Mouse (Mus musculus): ENCODE measurements around the gene Nfix.

GRCm38 (mm10) chr8:84737608-84738007, 62.5 kb downstream of the Nfix start:
- 0 out of 2 replicates have a peak, but pooled peaks have one; percentile 40 for TF ChIP-seq EP300 (IDR thresholded peaks at IDR 0.05; ENCODE audit: insufficient read depth, low read depth, low read length)
- TF ChIP-seq POLR2A (IDR thresholded peaks at IDR 0.05; ENCODE audit: insufficient read depth, low read length): no peak
- peak; percentile 99 for TF ChIP-seq CTCF (IDR thresholded peaks at IDR 0.05; ENCODE audit: low read depth, low read length)

Data from ES-Bruce4 (cell line).